Mouse (Mus musculus) myocyte (in vitro differentiated cells): ENCODE results near the gene Xrcc6.

ENCODE experiments used
- CEBPB ChIP-seq: IDR thresholded peaks from 2 replicates; pipeline ENCODE4 v1.6.1; 2011; ENCODE audit warnings: mild to moderate bottlenecking, moderate library complexity; ENCODE audit not compliant: poor library complexity, insufficient read depth, severe bottlenecking
- E2F4 ChIP-seq: IDR thresholded peaks from one replicate; pipeline ENCODE4 v1.6.1; 2011; ENCODE audit warnings: mild to moderate bottlenecking, control low read depth, moderate library complexity; ENCODE audit not compliant: insufficient read depth
- MAX ChIP-seq: IDR thresholded peaks from one replicate; pipeline ENCODE4 v1.6.1; 2011; ENCODE audit warnings: low read depth, mild to moderate bottlenecking, control low read depth
- MYOD1 ChIP-seq, 3 experiments: IDR thresholded peaks; one replicate each; pipeline ENCODE4 v1.6.1; 2011; ENCODE audit warnings: control low read depth in 2 of 3, low read depth in 2 of 3, mild to moderate bottlenecking in 2 of 3, moderate library complexity in 1 of 3; ENCODE audit not compliant: insufficient read length in 2 of 3, control insufficient read depth in 1 of 3
- MYOG ChIP-seq, 3 experiments: IDR thresholded peaks; one replicate each; pipeline ENCODE4 v1.6.1; 2011; ENCODE audit warnings: control low read depth in 2 of 3, low read depth in 2 of 3, mild to moderate bottlenecking in 2 of 3; ENCODE audit not compliant: insufficient read length in 2 of 3, control insufficient read depth in 1 of 3, insufficient read depth in 1 of 3
- POLR2A ChIP-seq: IDR thresholded peaks from one replicate; pipeline ENCODE4 v1.6.1; 2011; ENCODE audit warnings: low read depth, mild to moderate bottlenecking, control low read depth, moderate library complexity; ENCODE audit not compliant: insufficient read length
- POLR2AphosphoS2 ChIP-seq: IDR thresholded peaks from one replicate; pipeline ENCODE4 v1.6.1; 2011; ENCODE audit warnings: low read depth, control low read depth; ENCODE audit not compliant: insufficient read length
- TCF12 ChIP-seq: IDR thresholded peaks from one replicate; pipeline ENCODE4 v1.6.1; 2011; ENCODE audit warnings: mild to moderate bottlenecking, control low read depth; ENCODE audit not compliant: poor library complexity, insufficient read depth, severe bottlenecking
- USF1 ChIP-seq: IDR thresholded peaks from one replicate; pipeline ENCODE4 v1.6.1; 2011; ENCODE audit warnings: low read depth, mild to moderate bottlenecking, control low read depth, moderate library complexity

DNA sequence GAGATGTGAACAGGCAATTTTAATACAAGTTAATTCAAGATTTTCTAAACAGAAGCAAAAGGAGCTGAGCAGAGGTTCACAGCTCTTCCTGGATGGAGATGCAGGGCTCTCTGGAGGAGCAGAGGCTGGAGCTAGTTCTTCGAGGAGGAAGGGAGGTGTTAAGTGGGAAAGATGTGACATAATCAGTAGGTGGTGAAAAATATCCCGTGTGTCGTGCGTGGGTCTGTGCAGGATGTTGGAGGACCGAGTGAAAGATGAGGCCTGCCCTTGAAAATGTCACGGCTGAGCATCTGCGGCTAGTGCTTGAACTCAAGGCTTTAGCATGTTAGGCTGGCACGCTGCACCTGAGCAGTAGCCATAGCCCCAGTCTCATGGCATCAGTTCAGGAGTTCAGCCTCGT is 98.0 kb downstream of the Xrcc6 start:
- TF ChIP-seq MAX (no peak), POLR2A (no peak), POLR2AphosphoS2 (no peak), CEBPB (no peak), TCF12 (no peak), USF1 (no peak), E2F4 (no peak), MYOD1 (IDR thresholded peaks at IDR 0.05; ENCODE audit: control insufficient read depth in 1 of 3, insufficient read length in 2 of 3, low read depth in 2 of 3) (no peak), MYOG (IDR thresholded peaks at IDR 0.05; ENCODE audit: control insufficient read depth in 1 of 3, insufficient read depth in 1 of 3, insufficient read length in 2 of 3, low read depth in 2 of 3) (no peak)
